Mouse (Mus musculus) cerebellum, adult 2 months (tissue): Measurements from ENCODE around the gene Gss.

Experiments used
- CTCF ChIP-seq: fragments of 200-500 bp; IDR thresholded peaks from 2 replicates; pipeline ENCODE4 v1.5.1; 2011; ENCODE audit warnings: low read depth, mild to moderate bottlenecking, control low read depth, low read length, moderate library complexity, borderline replicate concordance; ENCODE audit not compliant: insufficient read depth
- POLR2A ChIP-seq: fragments of 200-500 bp; IDR thresholded peaks from 2 replicates; pipeline ENCODE4 v1.6.1; 2011; ENCODE audit warnings: low read length, control low read depth, borderline replicate concordance; ENCODE audit not compliant: insufficient read depth

DNA sequence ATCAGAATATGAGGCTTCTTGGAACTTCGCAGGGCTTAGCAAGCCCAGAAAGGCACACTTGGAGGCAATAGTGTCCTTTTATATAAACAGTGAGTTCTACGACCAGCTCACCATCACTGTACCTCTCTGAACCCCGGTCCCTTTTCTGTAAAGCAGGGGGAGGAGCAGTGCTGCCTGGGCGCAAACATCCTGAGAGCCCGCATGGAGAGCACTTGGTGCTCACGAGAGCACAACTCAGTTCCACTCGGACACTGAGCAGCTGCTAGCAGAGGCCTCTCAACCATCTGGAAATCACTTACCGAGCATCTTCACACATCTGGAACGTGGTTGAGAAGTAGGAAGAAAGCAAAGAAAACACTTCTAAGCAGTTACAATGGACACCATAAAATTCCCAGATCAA, 16.0 kb downstream of the Gss start:
- TF ChIP-seq POLR2A (no peak), CTCF (no peak)
